Mouse (Mus musculus) heart, adult 11 months (tissue): ENCODE results near the gene Slc16a12.

ENCODE experiments used
- DNase-seq: peaks from one replicate; pipeline ENCODE4 v3.0.0; 2022

The Slc16a12 gene

GRCm38 (mm10) chr19:34666127-34666526 is 81.0 kb downstream of the Slc16a12 start:
- peak; percentile 90 for DNase-seq

DNA sequence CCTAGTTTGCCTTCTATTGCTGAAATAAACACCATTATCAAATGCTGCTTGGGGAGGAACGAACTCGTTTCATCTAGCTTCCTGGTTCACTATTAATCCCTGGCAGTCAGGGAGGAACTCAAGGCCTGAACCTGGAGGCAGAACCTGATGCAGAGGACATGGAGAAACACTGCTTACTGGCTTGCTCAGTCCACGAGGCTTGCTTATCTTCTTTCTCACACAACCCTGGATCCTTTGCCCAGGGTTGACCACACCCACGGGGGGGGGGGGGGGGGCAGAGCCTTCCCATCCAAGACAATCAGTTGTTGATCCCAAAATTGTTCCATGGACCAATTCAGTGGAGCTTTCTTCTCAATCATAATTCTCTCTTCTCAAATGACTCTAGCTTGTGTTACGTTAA is 84.3 kb downstream of the Slc16a12 start:
- DNase-seq = peak; percentile 46

GRCm38 (mm10) chr19:34662067-34662507 is 85.0 kb downstream of the Slc16a12 start:
- DNase-seq = peak; percentile 96

- peak; percentile 35 for DNase-seq
These were observed 90.4 kb downstream of the Slc16a12 start for GRCm38 (mm10) chr19:34656511-34657298.

DNA sequence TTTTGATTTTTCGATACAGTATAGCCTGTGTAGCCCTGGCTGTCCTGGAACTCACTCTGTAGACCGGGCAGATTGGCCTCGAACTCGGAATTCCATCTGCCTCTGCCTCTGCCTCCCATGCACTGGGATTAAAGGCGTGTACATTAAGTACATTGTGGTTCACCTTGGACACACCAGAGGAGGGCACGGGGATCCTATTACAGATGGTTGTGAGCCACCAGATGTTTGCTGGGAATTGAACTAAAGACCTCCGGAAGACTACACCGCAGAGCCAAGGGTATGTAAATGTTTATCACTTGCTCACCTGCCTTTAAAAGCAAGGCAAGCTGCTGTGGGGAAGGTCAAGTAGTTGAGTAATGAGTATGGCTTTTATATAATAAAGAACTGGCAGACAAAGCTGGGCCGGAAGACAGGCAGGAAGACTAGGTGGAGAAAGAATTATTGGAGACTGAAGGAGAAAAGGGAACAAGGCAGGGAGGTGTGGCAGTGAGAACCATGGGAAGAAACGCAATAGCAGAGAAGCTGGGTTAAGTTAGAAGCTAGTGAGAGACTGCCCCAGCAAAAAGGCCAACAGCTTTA is 91.8 kb downstream of the Slc16a12 start:
- DNase-seq = peak; percentile 72

GRCm38 (mm10) chr19:34650997-34651396 is 96.1 kb downstream of the Slc16a12 start:
- DNase-seq = peak; percentile 50

DNA sequence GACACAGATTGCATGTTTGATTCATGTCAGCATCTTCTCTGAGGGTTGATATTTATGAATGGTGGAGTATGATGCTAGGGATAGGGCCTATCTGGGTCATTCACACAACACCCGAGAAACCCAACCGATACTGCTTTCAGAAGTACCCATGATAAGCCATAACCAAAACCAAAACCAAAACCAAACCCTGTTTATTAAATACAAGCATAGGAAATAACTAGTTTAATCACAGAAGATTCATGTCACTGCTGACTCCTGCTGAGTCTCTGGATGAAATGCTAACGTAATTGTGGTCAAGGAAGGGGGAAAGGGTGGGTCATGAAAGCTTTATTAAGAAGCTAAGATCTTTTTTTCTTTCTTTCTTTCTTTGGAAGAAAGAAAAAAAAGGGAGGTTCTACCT is 96.8 kb downstream of the Slc16a12 start:
- DNase-seq = peak; percentile 25

- peak; percentile 67 for DNase-seq
These were observed 99.5 kb downstream of the Slc16a12 start for GRCm38 (mm10) chr19:34647630-34648029.

DNA sequence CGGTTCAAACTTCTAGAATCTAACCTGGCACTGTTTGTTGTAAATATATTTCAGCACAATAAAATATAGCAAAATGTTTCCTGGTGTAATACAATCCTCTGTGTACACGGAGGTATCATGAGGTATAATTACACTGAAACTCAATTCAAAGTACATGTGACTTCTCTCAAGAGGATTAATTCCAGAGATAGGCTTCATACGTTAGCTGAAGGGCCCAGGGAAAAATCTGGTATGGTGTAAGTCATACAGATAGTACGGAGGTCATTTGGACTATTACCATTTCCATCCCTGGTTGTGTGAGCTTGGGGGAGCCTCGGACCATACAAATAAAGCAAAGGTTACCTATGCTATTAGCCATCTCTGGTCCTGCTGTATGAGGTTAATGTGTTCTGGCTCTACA is 104.5 kb downstream of the Slc16a12 start:
- peak; percentile 13 for DNase-seq

GRCm38 (mm10) chr19:34640623-34641022 is 106.5 kb downstream of the Slc16a12 start, which contains the start of the genes Ifit1bl2 and Ifit1:
Gene Ifit1bl2 (minus strand): TSS chr19:34640743.
Gene Ifit1 (plus strand): TSS chr19:34640871.
- DNase-seq = peak; percentile 95

GRCm38 (mm10) chr19:34636933-34637557 is 110.0 kb downstream of the Slc16a12 start:
- peak; percentile 95 for DNase-seq

GRCm38 (mm10) chr19:34633484-34633883 is 113.6 kb downstream of the Slc16a12 start:
- DNase-seq = no peak

GRCm38 (mm10) chr19:34631487-34631886 is 115.6 kb downstream of the Slc16a12 start:
- peak; percentile 39 for DNase-seq

DNA sequence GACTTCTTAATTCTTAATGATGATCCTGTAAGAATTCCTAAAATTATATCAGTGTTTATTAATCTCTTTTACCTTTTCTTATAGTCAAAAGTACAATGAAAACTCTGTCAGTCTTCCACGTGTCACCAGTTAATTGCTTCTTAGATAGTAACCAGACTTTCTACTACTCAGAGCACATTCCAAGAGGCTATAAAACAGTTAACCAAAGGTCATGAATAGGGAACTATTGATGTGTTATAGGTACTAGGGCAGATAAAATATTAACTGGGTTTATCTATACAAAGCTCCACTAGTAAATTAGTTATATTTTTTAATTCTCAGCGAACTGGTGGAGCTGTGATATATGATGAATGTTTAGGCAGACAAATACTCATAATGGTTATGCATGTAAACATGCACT is 119.6 kb downstream of the Slc16a12 start:
- DNase-seq = no peak

DNA sequence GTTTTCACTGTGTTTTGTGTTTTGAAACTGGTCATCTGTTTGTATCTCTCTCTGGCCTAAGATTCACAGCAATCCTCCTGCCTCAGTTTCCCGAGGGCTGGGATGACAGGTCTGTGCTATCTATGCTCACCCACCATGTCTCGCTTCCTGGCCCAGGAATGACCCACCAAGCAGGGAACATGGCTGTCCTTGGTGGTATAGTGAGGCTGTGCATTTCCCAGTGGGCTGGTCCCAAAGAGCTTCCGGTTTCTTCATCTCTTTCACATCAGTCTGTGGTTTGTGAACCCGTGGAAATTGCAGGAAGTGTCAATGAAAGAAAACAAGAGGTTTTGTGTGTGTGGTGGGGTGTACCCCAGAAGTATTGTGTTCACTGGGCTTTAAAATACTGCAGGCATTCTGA is 122.4 kb downstream of the Slc16a12 start:
- DNase-seq = peak; percentile 80

- DNase-seq = peak; percentile 90
These were observed 123.3 kb downstream of the Slc16a12 start for GRCm38 (mm10) chr19:34623781-34624180.

DNA sequence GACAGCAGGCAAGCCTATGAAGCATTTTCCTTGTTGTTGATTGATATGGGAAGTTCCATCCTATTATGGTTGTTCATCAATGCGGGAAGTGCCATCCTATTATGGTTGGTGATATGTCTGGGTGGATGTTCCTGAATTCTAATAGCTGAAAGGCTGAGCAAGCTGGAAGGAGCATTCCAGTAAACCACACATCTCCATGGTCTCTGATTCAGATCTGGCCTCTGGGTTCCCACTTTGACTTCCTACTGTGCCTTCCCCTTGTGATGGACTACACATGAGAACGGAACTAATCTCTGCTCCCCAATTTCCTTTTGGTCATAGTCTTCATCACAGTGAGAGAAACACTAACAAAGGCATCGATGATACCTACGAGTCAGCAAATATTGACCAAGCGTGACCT is 126.2 kb downstream of the Slc16a12 start:
- DNase-seq = peak; percentile 61
